Mouse (Mus musculus) bone marrow, adult 2 months (tissue): ENCODE data around the gene H2afy2.

Experiments
- CTCF ChIP-seq: fragments of 200-500 bp; IDR thresholded peaks from 2 replicates; pipeline ENCODE4 v1.5.1; 2011; ENCODE audit warnings: low read length, control low read depth; ENCODE audit not compliant: control insufficient read depth, insufficient read depth
- POLR2A ChIP-seq: fragments of 200-500 bp; IDR thresholded peaks from 2 replicates; pipeline ENCODE4 v1.6.1; 2011; ENCODE audit warnings: low read depth, mild to moderate bottlenecking, control low read depth, low read length, borderline replicate concordance; ENCODE audit not compliant: control insufficient read depth

DNA sequence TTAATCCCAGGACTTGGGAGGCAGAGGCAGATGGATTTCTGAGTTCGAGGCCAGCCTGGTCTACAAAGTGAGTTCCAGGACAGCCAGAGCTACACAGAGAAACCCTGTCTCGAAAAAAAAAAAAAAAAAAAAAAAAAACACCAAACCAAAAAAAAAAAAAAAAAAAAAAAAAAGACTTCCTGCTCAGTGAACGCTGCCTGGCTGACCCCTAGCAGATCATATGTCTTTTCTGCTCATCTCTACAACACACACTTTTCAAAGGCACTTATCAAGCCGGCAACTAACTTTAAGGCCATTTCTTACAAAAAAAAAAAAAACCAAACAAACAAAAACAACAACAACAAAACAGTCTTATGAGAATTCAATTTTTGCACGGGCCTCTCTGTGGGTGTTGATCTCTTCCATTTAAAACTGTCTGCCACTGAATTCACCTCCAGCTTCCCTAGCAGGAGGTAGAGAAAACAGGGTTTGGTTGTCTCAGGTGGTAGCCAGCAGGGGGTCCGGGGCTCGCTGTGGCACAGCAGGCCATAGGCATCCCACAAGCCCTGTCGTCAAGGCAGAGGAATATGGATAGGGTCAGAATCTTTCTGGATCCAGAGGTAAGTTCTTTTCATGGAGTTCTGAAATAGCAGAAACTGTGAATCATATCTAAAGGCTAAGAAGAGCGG, 2.4 kb downstream of the H2afy2 start:
- TF ChIP-seq POLR2A: no peak
- no peak for TF ChIP-seq CTCF
